Mouse (Mus musculus) telencephalon, adult 2 months (tissue): ENCODE measurements at regions not wholly inside any gene's neighbourhood (a gene's known extent, or its start where the extent isn't known, plus 50 kb on each side); places are given as distances from the start of the nearest gene placed in this dataset.
A peak's percentile ranks its signal among the peaks of the same experiment; 100 is the strongest.

Experiments
- DNase-seq: peaks from one replicate; pipeline ENCODE4 v3.0.0-alpha.2; 2011; ENCODE audit warnings: low read depth, low spot score

DNA sequence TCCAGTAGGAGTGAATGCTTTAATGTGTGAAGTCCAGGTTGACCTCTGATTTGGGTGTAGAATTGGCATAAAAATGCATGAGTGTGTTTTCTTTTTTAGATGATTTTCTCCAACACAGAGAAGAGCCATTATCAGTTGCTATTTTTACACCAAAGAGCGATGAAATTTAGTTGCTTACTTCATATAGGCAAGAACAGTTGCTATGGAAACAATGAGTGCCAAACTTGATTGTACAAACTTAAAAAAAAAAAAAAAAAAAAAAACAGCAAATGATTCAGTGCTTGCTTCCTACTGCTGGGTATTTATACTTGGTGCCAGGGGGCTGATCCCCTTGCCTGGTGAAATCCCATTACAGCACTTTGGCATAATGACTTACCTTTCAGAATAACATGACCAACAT lies 268.0 kb downstream of the Sec23a start:
- peak; percentile 66 for DNase-seq

DNA sequence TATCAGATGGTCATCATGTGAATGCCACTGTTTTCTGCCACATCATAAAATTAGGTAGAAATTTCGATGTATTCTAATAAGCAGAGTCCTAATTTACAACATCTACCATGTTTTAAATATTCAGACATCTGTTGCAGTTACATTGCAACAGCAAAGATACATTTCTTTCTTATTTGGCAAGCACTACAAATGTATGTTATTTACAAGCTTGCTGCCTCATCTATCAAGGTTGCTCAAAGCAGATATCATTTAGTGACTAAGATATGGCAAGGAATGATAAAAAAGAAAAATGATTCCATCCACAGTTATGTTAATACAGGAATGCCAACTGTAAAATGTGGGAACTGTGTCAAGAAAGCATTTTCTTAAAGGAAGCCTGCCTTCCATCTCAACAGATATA lies 283.7 kb downstream of the Sec23a start:
- no peak for DNase-seq

DNA sequence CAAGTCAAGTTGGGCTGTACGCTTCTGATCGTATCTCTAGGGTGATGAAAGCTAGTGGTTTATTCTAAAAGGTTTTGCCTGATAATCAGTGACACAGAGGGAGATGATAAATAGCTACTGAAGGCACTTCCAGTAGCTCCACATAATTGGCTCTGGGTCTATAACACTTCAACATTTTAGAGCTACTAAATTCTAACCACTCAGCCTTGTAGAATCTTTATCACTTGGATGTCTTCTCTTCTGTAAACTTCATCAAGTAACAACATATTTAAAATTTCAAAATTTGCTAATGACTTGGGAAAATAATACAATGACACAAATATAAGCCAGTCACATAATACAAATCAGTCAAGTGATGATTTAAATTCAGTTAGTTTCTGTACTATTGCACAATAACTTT lies 284.3 kb downstream of the Sec23a start:
- DNase-seq = no peak

DNA sequence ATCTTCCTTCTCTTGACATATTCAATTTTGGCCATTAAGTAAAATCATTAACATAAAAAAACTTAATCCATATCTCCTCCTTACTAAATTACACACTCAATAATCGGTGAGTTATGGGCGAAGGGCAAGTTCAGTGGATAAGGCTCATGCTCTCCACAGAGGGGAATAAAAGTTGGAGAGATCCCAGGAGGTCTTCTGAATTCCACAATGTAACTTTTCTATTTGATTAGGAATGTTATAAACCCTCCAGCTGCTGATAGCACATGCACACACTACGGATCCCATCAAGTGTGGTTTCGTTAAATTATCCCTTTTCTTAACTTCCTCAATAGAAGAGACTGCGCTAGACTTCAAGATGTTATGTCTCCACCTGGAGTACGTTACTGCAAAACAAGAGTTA lies 293.9 kb downstream of the Sec23a start:
- no peak for DNase-seq

DNA sequence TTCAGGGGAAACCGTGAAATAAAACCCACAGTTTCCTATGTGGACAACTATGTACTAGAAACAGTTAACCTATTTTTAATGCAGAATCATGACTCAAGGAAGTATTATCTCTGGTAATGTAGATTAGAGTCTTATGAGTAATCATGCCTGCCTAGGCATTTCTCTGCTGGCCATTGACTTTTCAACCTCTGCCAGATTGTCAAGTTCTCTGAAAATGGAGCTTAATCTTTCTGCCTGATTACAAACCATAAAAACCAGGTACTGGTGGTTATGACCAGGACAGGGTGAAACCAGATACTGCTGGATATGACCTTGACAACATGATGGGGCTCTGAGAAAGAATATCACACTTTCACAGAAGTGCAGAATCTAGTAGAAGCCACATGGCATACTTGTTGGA lies 297.6 kb downstream of the Sec23a start:
- no peak for DNase-seq

DNA sequence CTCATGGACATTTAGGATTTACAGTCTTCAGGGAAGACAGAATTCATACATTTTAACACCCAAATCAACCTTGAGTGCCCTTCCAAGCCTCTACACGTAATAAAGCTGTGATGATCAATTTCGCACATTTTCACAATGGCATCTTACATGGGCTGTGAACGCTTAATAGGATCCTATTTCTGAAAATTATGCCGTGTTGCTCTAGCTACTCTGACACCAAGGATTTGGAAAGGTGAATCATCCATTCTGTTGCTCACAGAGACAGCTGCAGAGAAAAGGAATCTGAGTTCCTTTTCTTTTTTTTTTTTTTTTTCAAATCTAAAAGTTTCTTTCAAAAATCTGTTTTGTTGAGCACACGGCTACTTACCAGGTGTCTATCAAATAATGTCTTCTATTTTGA lies 316.1 kb downstream of the Sec23a start:
- DNase-seq = peak; percentile 24

DNA sequence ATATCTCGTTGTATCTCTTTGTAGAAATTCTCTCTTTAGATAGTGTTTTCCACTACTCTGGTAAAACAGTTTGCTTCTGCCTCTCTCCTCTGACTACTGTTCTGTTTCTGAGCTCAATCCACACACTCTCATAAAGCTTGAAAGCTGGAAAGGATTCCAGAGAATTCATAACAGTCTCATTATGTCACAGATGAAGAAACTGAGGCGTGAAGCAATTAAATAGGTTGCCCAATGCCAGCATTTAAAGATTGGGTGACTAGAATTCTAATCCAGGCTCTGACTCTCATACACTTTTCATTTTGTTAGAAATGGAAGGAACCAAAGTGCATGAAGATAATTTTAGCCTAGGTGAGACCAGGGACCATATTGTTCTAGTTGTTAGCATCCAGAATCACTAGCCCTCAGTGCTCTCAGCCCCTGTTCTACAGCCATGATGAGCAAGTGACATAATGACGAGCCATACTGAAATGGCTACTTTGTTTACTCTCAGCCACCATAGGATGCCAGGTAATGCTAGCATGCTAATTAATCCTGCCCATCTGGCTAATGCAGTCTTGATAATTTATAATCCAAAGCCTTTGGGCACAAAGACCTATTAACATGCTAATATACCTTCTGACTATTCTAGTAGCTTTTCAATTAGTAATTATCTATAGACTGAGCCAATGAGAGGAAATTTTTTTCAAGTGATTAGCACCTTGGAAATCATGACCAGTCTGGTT lies 341.7 kb downstream of the Sec23a start:
- DNase-seq = no peak

DNA sequence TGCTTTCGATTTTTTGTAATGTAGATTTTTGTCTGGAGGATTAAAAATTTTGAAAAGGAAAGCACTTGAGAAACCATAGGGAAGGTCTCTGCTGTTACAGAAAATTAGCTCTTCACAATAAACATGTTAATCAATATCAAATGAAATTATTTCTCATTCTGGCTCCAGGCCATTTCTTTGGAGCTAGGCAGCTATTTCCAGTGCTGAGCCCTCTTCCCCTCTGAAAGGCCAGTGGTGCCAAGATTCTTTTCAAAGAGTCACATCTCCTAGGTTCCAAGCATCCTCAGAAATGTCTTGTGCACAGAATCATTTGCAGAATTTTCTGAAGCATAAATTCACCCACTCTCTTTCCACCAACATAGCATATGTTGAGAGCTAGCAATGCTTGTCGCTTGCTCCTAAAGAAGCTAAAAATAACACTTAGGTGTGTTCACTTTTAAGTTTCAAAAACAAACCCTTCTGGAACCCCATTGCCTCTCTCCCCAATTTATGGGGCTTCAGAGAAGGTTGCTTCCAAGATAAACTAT lies 357.2 kb downstream of the Sec23a start:
- DNase-seq = peak; percentile 74

DNA sequence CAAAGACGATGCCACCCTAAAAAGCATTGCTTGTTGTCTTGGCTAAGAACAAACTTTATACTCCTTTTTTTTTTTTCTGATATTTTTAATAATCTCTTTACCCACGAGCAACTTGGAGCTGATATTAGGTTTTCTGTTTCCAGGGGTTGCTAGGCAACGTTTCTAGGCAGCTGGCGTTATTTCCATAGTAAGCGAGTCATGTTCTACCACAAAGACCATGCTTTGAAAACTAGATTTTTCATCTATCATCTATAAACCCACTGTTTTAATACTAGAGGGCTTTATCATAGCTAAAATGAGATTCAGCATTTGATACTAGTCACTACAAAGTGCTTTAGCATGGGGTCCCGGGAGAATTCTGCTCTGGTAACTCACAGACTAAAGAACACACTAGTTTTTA lies 358.1 kb downstream of the Sec23a start:
- DNase-seq = no peak

DNA sequence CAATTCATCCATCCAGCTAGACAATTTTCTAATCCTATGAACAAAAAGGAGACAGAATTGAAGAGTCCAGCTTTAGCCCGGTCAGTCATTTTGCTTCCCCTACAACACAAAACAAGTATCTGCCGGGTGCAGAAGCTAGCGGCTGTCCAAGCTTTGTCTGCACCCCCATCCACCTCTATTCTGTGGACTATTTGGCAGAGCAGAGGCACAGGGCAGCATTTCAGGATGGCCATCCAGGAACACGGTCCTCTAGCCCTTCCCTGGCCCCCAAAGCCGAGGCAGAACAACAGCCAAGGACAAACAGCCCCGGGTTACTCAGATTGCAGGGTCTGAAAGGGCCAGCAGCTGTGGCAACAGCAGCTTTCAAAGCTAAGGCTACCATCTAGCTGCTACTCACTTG lies 358.6 kb downstream of the Sec23a start:
- DNase-seq = no peak

DNA sequence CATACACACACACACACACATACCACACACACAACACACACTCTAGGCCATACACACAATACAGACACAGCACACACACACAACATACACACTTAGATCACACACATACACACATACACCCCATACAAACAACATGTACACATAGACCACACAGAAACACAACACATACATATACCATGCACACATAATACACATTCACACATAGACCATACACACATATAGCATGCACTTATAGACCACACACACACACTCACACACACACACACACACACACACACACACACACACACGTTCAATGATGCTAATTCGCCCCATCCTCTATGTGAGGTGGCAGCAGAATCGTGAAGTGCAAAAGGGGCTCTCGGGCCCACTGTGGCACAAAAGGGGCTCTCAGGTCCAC lies 359.1 kb downstream of the Sec23a start:
- DNase-seq = no peak

DNA sequence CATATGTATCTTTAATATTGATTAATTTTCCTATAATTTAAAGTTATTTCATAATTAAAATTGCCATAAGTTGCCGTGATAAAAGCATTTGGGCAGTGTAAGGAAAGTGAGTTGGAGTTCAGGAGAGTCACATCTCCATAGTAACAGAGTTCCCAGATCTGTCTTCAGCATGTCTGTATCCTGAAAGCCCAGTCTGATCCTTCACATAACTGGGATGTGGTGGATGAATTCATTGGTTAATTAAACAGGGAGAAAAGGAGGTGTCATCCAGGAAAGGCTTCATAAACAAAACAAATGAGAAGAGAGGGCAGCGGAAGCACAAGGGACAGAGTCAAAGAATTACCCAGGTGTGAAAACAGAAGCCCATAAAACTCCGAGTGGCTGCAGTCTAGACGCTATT lies 363.5 kb downstream of the Sec23a start:
- DNase-seq = no peak

DNA sequence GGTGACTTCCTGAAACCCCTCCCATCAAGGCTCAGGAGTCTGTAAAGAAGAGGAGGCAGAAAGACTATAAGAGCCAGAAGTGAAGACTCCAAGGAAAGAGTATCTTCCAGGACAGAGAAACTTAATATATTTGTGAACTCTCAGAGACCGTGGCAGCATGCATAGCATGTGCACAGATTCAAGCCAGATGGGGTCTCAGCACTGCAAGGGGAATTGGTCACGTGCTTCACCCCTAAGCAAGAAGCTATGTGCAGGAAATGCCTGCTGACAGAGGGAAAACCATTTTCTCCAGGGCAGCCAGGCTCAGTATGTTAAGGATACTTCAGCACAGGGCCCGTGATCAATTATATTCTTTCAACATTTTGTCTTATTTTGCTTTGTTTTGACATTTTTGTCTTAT lies 368.0 kb downstream of the Sec23a start:
- no peak for DNase-seq

DNA sequence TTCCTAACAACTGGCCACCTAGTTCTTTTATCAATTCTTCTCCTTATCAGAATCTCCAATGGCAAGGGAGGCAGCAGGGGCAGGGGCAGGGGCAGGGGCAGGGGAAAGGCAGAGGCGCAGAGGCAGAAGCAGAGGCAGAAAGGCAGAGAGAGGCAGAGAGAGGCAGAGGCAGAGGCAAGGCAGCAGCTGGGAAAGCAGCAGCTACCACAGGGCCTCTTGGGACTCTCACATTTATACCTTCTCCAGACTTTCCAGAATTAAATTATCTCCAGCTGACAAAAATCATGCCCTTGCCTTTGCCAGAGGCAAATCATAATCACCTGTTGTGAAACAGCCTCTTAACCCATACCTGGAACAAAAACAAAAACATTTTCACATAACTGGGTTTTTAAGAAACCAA lies 370.4 kb upstream of the Clec14a start:
- no peak for DNase-seq

DNA sequence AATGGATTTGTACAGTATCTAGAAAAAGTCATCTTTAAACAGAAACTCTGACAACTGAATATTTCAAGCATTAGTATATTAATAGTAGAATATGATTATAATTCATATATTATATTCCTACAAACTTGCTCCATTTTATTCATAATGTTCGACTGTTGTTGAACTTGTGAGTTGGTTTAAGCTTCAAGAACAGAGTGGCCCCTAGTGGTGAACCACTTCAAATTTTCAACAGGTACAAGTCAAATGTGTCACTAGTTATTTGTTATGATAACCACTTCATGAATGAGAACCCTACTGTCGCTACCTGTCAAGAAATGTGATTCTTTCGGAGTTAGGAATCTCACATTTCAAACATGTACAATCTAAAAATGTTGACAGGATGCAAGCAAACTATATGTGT lies 369.2 kb upstream of the Clec14a start:
- DNase-seq = no peak

DNA sequence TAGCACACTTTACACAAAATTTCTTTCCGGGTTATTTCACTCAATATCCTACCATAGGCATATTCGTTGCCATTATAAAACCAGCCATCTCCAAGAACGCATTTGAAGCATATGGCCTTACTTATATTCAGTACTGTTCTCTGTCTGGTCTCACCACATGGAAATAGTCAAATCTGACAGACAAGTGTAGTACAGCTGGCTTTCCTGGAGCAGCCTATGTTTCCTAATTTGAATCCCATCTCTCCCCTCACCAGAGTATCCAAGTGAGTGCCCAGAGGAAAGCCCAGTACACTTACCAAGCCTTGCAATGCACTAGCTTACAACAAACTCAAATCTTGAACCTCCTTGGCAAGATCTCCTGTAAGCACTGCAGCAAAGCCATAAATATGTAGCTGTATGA lies 363.4 kb upstream of the Clec14a start:
- DNase-seq = no peak

DNA sequence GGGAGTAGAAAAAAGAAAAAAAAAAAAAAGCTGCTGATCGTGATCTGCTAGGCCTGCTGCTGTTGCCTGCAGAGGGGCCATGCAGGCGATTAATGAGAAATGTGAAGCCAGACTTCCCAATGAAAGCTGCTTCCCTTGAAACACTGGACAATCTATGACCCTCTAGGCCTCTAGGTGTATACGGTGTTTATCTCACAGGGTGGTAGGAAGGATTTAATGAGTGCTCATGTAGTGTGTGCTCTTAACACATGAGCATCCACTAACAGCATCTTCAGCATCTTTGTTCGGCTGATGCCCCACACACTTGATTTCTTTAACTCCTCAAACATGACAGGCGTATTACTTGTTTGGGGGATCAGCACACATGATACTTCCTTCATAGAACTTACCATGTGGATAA lies 359.7 kb upstream of the Clec14a start:
- DNase-seq = no peak

DNA sequence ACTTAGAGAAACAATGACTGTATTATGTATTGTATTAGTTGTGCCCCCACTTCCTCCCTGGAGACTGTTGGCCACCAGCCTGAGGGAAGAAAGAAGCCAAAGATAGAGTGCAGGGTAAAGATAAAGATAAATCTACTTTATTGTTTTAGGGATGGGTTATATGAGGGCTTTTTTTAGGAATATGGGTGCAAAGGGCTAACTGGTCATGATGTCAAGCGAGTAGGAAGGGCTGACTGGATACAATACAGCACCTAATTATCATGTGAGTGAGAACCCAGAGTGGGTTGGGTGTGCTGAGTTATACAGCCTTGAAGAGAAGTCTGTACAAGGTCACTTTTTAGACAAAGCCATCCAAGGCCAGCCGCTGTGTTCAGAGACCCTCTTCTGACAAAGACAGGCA lies 356.1 kb upstream of the Clec14a start:
- DNase-seq = no peak

DNA sequence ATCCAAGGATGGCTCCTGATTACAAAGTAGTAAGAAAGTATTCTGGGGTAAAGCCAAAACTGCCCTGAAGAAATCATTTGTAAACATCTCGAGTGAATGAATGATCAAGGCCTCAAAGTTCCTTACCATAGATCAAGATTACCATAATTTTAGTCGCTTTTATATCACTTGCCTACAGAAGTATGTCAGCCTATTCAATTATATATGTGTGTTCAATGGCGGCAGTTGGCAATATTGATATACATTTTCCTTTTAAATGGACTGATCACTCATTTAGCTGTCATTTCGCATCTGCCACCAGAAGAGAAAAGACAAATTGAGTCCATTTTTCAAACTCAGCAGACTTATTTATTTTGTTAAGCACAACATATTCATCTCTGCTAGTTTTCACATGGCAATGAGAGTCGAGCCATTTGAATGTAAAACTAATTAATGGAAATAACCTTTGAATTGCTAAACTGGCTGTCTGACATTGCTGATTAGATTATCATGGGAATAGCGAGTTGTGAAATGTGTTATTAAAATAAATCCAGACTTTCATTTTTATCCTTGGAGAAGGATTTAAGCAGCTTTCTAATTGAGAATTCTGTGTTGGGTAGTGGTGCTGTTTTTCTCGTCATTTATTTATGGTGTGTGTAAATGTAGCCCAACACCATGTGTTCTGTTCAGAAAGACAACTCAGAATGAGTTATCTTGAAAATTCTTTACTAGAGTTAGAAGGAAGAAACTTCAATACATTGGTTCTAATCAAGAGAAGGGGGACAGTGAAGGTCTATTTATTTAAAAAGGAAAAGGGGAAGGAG lies 350.6 kb upstream of the Clec14a start:
- DNase-seq = peak; percentile 36

DNA sequence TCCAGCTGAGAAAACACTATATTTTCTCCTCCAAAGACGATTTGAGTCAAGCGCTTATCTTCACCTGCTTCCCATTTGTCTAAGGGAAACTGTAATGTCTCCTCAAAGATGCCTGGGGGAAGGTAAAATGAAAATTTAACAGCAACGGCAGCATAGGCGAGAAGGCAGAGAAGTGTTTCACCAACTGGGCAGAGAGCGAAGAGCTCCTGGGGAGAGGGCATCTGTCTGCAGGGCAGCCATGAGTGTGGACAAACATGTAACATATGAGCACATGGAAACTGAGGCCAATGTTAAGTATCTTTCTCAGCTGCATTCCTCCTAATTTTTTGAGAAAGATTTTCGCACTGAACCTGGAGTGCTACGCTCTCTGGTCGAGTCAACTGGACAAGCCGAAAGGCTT lies 325.7 kb upstream of the Clec14a start:
- DNase-seq = no peak

DNA sequence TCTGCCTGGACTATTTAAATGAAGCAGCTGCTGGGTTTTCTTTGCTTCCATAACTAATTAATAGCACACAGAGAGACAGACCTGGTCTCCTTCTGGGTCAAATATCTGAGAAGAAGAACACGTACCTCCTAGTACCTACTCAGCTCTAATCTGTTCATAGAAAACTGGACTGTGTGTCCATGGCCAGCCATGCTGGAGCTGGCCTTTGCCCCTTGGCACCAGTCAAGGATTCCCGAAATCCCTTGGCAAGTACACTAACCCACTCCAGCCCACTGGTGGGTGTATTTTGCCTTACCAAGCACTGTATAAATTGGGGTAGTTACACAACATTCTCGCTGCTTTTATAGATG lies 322.4 kb upstream of the Clec14a start:
- DNase-seq = no peak

DNA sequence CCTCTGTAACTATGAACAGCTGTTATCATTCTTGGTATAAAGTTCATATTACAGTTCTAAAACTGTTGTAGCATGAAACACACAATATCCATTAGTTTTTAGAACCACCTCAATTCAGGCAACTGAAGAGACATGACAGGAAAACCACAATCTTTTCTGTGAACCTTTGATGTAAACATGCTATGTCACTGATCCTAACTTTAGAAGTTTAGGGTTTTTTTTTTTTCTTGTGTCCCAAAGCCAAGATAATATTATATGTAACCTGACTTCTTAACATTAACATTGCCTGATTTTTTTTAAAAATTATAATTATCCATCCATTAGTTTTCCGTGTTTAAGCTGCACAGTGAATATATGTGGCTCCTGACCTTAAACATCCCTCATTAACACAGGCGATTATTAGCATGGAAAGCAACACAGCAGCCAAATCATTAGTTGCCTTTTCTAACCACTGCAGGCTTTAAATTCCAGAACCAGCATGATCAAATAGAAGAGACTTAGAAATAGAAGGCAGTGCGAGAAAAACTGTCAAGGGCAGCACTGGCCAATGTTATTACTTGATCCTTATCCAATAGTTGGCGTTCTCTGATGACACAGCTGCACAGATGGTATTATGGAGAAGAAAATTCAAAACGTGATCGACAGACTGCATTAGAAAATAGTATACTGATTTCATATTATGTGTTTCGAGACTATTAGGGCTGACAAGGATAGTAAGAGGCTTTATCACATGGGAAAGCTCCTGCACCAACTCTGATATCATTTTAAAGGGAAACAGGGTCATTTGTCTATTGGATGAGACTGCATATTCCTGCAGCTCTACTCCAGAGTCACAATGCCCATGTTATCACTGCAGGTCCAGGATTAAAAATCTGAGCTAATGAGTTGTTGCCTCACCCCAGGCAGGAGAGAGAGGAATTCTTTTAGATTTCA lies 321.7 kb upstream of the Clec14a start:
- DNase-seq = no peak
